In the genomic region with DNA sequence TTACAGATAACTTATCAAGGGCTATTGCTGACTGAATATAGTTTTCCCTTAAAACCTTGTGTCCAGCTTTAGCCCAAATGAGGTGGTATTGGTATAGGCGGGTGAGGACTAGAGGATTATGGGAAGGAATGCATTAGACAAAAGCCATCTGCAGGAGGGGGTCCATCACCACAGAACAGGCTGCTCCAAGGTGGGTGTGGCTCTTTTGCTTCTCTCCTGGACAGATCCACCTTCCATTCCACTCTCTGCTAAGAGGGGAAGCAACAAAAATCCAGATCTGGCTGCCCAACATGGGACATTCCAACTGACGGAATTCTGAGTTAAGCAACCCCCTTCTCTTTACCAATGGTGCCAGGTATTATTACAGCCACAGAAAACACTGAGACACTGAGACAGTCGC, we compare ENCODE assay signal across 17 mouse cellular contexts. TPM values are rescaled to one million over a fixed set of nuclear protein-coding genes. Genes with fewer than 3 reads are reported as not detected.
"Had no signal": no experiment of that assay in that cellular context is flagged by ENCODE, and none has a peak within 500 bp of the region (broad histone marks: within the 10 kb centered on the region; RNA-seq: fewer than 3 reads in every experiment).

No protein-coding gene starts in this region.

- H3K27ac ChIP-seq: midbrain, embryonic 13.5 days; midbrain, embryonic 15.5 days; neural tube, embryonic 12.5 days; stomach, embryonic 15.5 days; stomach, postnatal 0 days had no signal

- H3K4me2 ChIP-seq: lung, embryonic 14.5 days; midbrain, embryonic 11.5 days; midbrain, embryonic 13.5 days; midbrain, embryonic 15.5 days; neural tube, embryonic 12.5 days; stomach, embryonic 15.5 days had no signal

- H3K36me3 ChIP-seq: midbrain, embryonic 15.5 days; neural tube, embryonic 12.5 days had no signal

- DNase-seq: lung, adult 18-20 months; lung, embryonic 14.5 days; lung, postnatal 10 days; lung, postnatal 4 days; right cerebral cortex, postnatal 14 days; thymus, adult 2 months; thymus, postnatal 25 days; thymus, postnatal 4 days had no signal

- ATAC-seq: midbrain, embryonic 13.5 days; midbrain, embryonic 15.5 days had no signal

- H3K4me3 ChIP-seq: megakaryocyte, embryonic 14.5 days; midbrain, embryonic 13.5 days; midbrain, embryonic 15.5 days; neural tube, embryonic 12.5 days; stomach, embryonic 15.5 days had no signal

- H3K27me3 ChIP-seq: megakaryocyte, embryonic 14.5 days; midbrain, embryonic 13.5 days; midbrain, embryonic 15.5 days; neural tube, embryonic 12.5 days; stomach, embryonic 15.5 days had no signal

- H3K4me1 ChIP-seq: megakaryocyte, embryonic 14.5 days; midbrain, embryonic 13.5 days; midbrain, embryonic 15.5 days; neural tube, embryonic 12.5 days; stomach, embryonic 15.5 days had no signal

- H3K9me3 ChIP-seq: midbrain, embryonic 15.5 days; neural tube, embryonic 12.5 days; stomach, embryonic 15.5 days had no signal

- H3K9ac ChIP-seq: lung, embryonic 14.5 days; midbrain, embryonic 13.5 days; midbrain, embryonic 15.5 days; neural tube, embryonic 12.5 days; stomach, embryonic 15.5 days had no signal

RNA-seq across cellular contexts. Expression of gene Cyp2u1, which starts 44.1 kb away (rescaled TPM):
- total RNA-seq: monocyte, adult 5-6 weeks; neutrophil, adult 5-6 weeks had no signal
